Mouse (Mus musculus): Measurements from ENCODE around the gene Kctd20. TPM values are rescaled to one million over a fixed set of nuclear protein-coding genes. Genes with fewer than 3 reads are reported as not detected.

Gene Kctd20
- polyA plus RNA-seq, 1 experiment = 81.5 TPM

GRCm38 (mm10) chr17:28913940-28914339 lies 37.8 kb upstream of the Kctd20 start:
- no peak overlapping the region for H3K27ac ChIP-seq (ENCODE audit: control insufficient read depth, insufficient read depth, low read depth, low read length, poor library complexity)
- no peaks in the 10 kb centered on the region for H3K4me1 ChIP-seq (ENCODE audit: control insufficient read depth, insufficient read depth, low read length)
- H3K4me3 ChIP-seq (replicated peaks; ENCODE audit: control insufficient read depth, low read depth, low read length) = no peak overlapping the region
- WGBS = 84% methylated on average over 6 of the region's 6 CpGs
- no peak for TF ChIP-seq POLR2A (IDR thresholded peaks at IDR 0.05; ENCODE audit: borderline replicate concordance, control insufficient read depth, low read depth, low read length)
- TF ChIP-seq CTCF (IDR thresholded peaks at IDR 0.05; ENCODE audit: control insufficient read depth, insufficient read depth, low read length) = no peak

- TF ChIP-seq CTCF (IDR thresholded peaks at IDR 0.05; ENCODE audit: control insufficient read depth, insufficient read depth, low read length) (no peak), POLR2A (IDR thresholded peaks at IDR 0.05; ENCODE audit: borderline replicate concordance, control insufficient read depth, low read depth, low read length) (no peak)
- H3K27ac ChIP-seq (ENCODE audit: control insufficient read depth, insufficient read depth, low read depth, low read length, poor library complexity) = no peak within 1 kb of the TSS
- no peaks in the 10 kb centered on the region for H3K4me1 ChIP-seq (ENCODE audit: control insufficient read depth, insufficient read depth, low read length)
- 76% methylated on average over 12 of the region's 12 CpGs for WGBS
- no peak within 1 kb of the TSS for H3K4me3 ChIP-seq (replicated peaks; ENCODE audit: control insufficient read depth, low read depth, low read length)
These were observed 36.6 kb upstream of the Kctd20 start, which contains the start of gene 4930539E08Rik for GRCm38 (mm10) chr17:28915060-28915628. 4930539E08Rik (minus strand) TSS chr17:28915324.

- H3K27ac ChIP-seq (ENCODE audit: control insufficient read depth, insufficient read depth, low read depth, low read length, poor library complexity) = no peak overlapping the region
- TF ChIP-seq CTCF (IDR thresholded peaks at IDR 0.05; ENCODE audit: control insufficient read depth, insufficient read depth, low read length) (no peak), POLR2A (IDR thresholded peaks at IDR 0.05; ENCODE audit: borderline replicate concordance, control insufficient read depth, low read depth, low read length) (no peak)
- WGBS = 88% methylated on average over 1 of the region's 1 CpGs
- H3K4me1 ChIP-seq (ENCODE audit: control insufficient read depth, insufficient read depth, low read length) = no peaks in the 10 kb centered on the region
- H3K4me3 ChIP-seq (replicated peaks; ENCODE audit: control insufficient read depth, low read depth, low read length) = no peak overlapping the region
These were observed 35.2 kb upstream of the Kctd20 start for GRCm38 (mm10) chr17:28916520-28916919.

- peaks cover 2% of the 10 kb centered on the region; the same call in 1 of the 2 replicates for H3K4me1 ChIP-seq (ENCODE audit: control insufficient read depth, insufficient read depth, low read length)
- WGBS = 42% methylated on average over 8 of the region's 8 CpGs
- TF ChIP-seq POLR2A (IDR thresholded peaks at IDR 0.05; ENCODE audit: borderline replicate concordance, control insufficient read depth, low read depth, low read length) (no peak), CTCF (IDR thresholded peaks at IDR 0.05; ENCODE audit: control insufficient read depth, insufficient read depth, low read length) (no peak)
These were observed 30.7 kb upstream of the Kctd20 start for GRCm38 (mm10) chr17:28921086-28921485.

GRCm38 (mm10) chr17:28922096-28922495 lies 29.7 kb upstream of the Kctd20 start:
- Histone ChIP-seq H3K4me1 (ENCODE audit: control insufficient read depth, insufficient read depth, low read length) (peaks cover 4% of the 10 kb centered on the region; the same call in 1 of the 2 replicates), H3K4me3 (replicated peaks; ENCODE audit: control insufficient read depth, low read depth, low read length) (no peak overlapping the region), H3K27ac (ENCODE audit: control insufficient read depth, insufficient read depth, low read depth, low read length, poor library complexity) (no peak overlapping the region)
- 3% methylated on average over 6 of the region's 6 CpGs for WGBS
- TF ChIP-seq CTCF (IDR thresholded peaks at IDR 0.05; ENCODE audit: control insufficient read depth, insufficient read depth, low read length) (no peak), POLR2A (IDR thresholded peaks at IDR 0.05; ENCODE audit: borderline replicate concordance, control insufficient read depth, low read depth, low read length) (no peak)

More at GRCm38 (mm10) chr17:28921086-28921485, 30.7 kb upstream of the Kctd20 start:
- H3K4me3 ChIP-seq (replicated peaks; ENCODE audit: control insufficient read depth, low read depth, low read length) = peak overlapping the region; percentile 5
- no peak overlapping the region for H3K27ac ChIP-seq (ENCODE audit: control insufficient read depth, insufficient read depth, low read depth, low read length, poor library complexity)

GRCm38 (mm10) chr17:28924957-28925595 lies 26.7 kb upstream of the Kctd20 start:
- Histone ChIP-seq H3K4me3 (replicated peaks; ENCODE audit: control insufficient read depth, low read depth, low read length) (no peak overlapping the region), H3K27ac (ENCODE audit: control insufficient read depth, insufficient read depth, low read depth, low read length, poor library complexity) (no peak overlapping the region), H3K4me1 (ENCODE audit: control insufficient read depth, insufficient read depth, low read length) (peaks cover 4% of the 10 kb centered on the region; the same call in 1 of the 2 replicates)
- TF ChIP-seq POLR2A (IDR thresholded peaks at IDR 0.05; ENCODE audit: borderline replicate concordance, control insufficient read depth, low read depth, low read length) (no peak), CTCF (IDR thresholded peaks at IDR 0.05; ENCODE audit: control insufficient read depth, insufficient read depth, low read length) (no peak)
- 86% methylated on average over 8 of the region's 8 CpGs for WGBS

GRCm38 (mm10) chr17:28926380-28926779 lies 25.4 kb upstream of the Kctd20 start:
- WGBS = 6% methylated on average over 13 of the region's 13 CpGs
- Histone ChIP-seq H3K4me3 (replicated peaks; ENCODE audit: control insufficient read depth, low read depth, low read length) (no peak overlapping the region), H3K27ac (ENCODE audit: control insufficient read depth, insufficient read depth, low read depth, low read length, poor library complexity) (no peak overlapping the region), H3K4me1 (ENCODE audit: control insufficient read depth, insufficient read depth, low read length) (peaks cover 4% of the 10 kb centered on the region; the same call in 1 of the 2 replicates)
- TF ChIP-seq CTCF (IDR thresholded peaks at IDR 0.05; ENCODE audit: control insufficient read depth, insufficient read depth, low read length) (peak; percentile 73), POLR2A (IDR thresholded peaks at IDR 0.05; ENCODE audit: borderline replicate concordance, control insufficient read depth, low read depth, low read length) (no peak)

- Histone ChIP-seq H3K4me3 (replicated peaks; ENCODE audit: control insufficient read depth, low read depth, low read length) (no peak overlapping the region), H3K4me1 (ENCODE audit: control insufficient read depth, insufficient read depth, low read length) (peaks cover 4% of the 10 kb centered on the region; the same call in 1 of the 2 replicates), H3K27ac (ENCODE audit: control insufficient read depth, insufficient read depth, low read depth, low read length, poor library complexity) (no peak overlapping the region)
- TF ChIP-seq POLR2A (IDR thresholded peaks at IDR 0.05; ENCODE audit: borderline replicate concordance, control insufficient read depth, low read depth, low read length) = no peak
- peak; percentile 84 for TF ChIP-seq CTCF (IDR thresholded peaks at IDR 0.05; ENCODE audit: control insufficient read depth, insufficient read depth, low read length)
- WGBS = 37% methylated on average over 15 of the region's 15 CpGs
These were observed 24.7 kb upstream of the Kctd20 start for GRCm38 (mm10) chr17:28926866-28927635.
